Mouse (Mus musculus) ES-Bruce4 (cell line): ENCODE measurements around the gene Tgif2.

ENCODE experiments used
- CTCF ChIP-seq: IDR thresholded peaks from one replicate; pipeline ENCODE4 v1.8.1; 2011; ENCODE audit warnings: low read depth, low read length
- EP300 ChIP-seq: IDR thresholded peaks from 2 replicates; pipeline ENCODE4 v1.6.1; 2011; ENCODE audit warnings: low read depth, low read length; ENCODE audit not compliant: insufficient read depth
- POLR2A ChIP-seq: IDR thresholded peaks from one replicate; pipeline ENCODE4 v1.8.1; 2011; ENCODE audit warnings: low read length; ENCODE audit not compliant: insufficient read depth

GRCm38 (mm10) chr2:156894496-156895265 is 54.9 kb downstream of the Tgif2 start:
- TF ChIP-seq CTCF = no peak
- no peak for TF ChIP-seq POLR2A
- no peak for TF ChIP-seq EP300
